Mouse (Mus musculus) forebrain, postnatal 0 days (tissue): ENCODE data around the gene Vipr2. TPM values are rescaled to one million over a fixed set of nuclear protein-coding genes. Genes with fewer than 3 reads are reported as not detected.

Experiments
- ATAC-seq: fragments of 200-750 bp; cut with Nextera tagmentation; 2 replicates; pipeline ENCODE4 v1.8.0; 2017; ENCODE audit warnings: mild to moderate bottlenecking, moderate library complexity
- DNase-seq: peaks from one replicate; pipeline ENCODE4 v3.0.0-alpha.2; 2015
- H3K27ac ChIP-seq: fragments of 300-500 bp; sonication (generic); 2 replicates; pipeline ENCODE4 v1.5.1; 2014; ENCODE audit warnings: low read depth, mild to moderate bottlenecking, antibody characterized with exemption, low read length, moderate library complexity, mixed read lengths
- H3K27me3 ChIP-seq: fragments of 300-500 bp; sonication (generic); 2 replicates; pipeline ENCODE4 v1.6.1; 2014; ENCODE audit warnings: mild to moderate bottlenecking, low read length, mixed read lengths; ENCODE audit not compliant: insufficient read depth
- H3K36me3 ChIP-seq: fragments of 300-500 bp; sonication (generic); 2 replicates; pipeline ENCODE4 v1.6.1; 2014; ENCODE audit warnings: mild to moderate bottlenecking, moderate library complexity; ENCODE audit not compliant: insufficient read depth
- H3K4me1 ChIP-seq: fragments of 300-500 bp; sonication (generic); 2 replicates; pipeline ENCODE4 v1.6.1; 2014; ENCODE audit warnings: antibody characterized with exemption; ENCODE audit not compliant: insufficient read depth
- H3K4me2 ChIP-seq: fragments of 300-500 bp; sonication (generic); 2 replicates; pipeline ENCODE4 v1.6.1; 2014; ENCODE audit warnings: low read depth, mild to moderate bottlenecking, moderate library complexity
- H3K4me3 ChIP-seq: fragments of 300-500 bp; sonication (generic); 2 replicates; pipeline ENCODE4 v1.5.1; 2014; ENCODE audit warnings: low read depth, low read length, mixed read lengths
- H3K9ac ChIP-seq: fragments of 300-500 bp; sonication (generic); 2 replicates; pipeline ENCODE4 v1.6.1; 2014; ENCODE audit warnings: mild to moderate bottlenecking
- H3K9me3 ChIP-seq: fragments of 300-500 bp; sonication (generic); 2 replicates; pipeline ENCODE4 v1.6.1; 2016; ENCODE audit warnings: low read length
- CTCF ChIP-seq: sonication (generic); IDR thresholded peaks from 2 replicates; pipeline ENCODE4 v1.5.1; 2016; ENCODE audit warnings: antibody characterized with exemption, control low read depth, low read depth
- WGBS: fragments of 180-500 bp; shearing (Covaris S2); extraction: QIAGEN DNeasy Blood & Tissue Kit; methylation state at CpG from one replicate; pipeline ENCODE4 v1.1.7; 2014; 5-methylcytosine and 5-hydroxymethylcytosine counted together
- polyA plus RNA-seq: library from polyadenylated mRNA; unstranded; fragments of >200 nt; fragmentation: Nextera tagmentation; extraction: Ambion mirVana; gene quantifications from 2 replicates; pipeline ENCODE4 v1.2.1, GENCODE M21; 2015
- total RNA-seq: library from RNA; depleted of rRNA; stranded (reverse); fragments of >200 nt; gene quantifications from 2 replicates; pipeline ENCODE4 v1.2.3, GENCODE M21; 2014

The Vipr2 gene
- total and polyA plus RNA-seq, 2 experiments from 2014 or later = 0.69 to 2.7 TPM

- Histone ChIP-seq H3K36me3 (no peaks in the 10 kb centered on the region), H3K9ac (no peak overlapping the region), H3K4me2 (no peak overlapping the region), H3K4me3 (no peak overlapping the region), H3K27ac (no peak overlapping the region), H3K4me1 (no peaks in the 10 kb centered on the region), H3K27me3 (no peaks in the 10 kb centered on the region), H3K9me3 (no peaks in the 10 kb centered on the region)
- ATAC-seq (no peak; the same call in 1 of the 2 replicates), DNase-seq (no peak)
- WGBS = 69% methylated on average over 3 of the region's 3 CpGs
- no peak for TF ChIP-seq CTCF
Measured at GRCm38 (mm10) chr12:116096361-116096904, 18.9 kb downstream of the Vipr2 start.

- ATAC-seq = no peak
- Histone ChIP-seq H3K9me3 (no peaks in the 10 kb centered on the region), H3K4me3 (no peak overlapping the region), H3K4me1 (no peaks in the 10 kb centered on the region), H3K27ac (no peak overlapping the region), H3K27me3 (no peaks in the 10 kb centered on the region), H3K36me3 (no peaks in the 10 kb centered on the region), H3K9ac (no peak overlapping the region), H3K4me2 (no peak overlapping the region)
- WGBS = 87% methylated on average over 8 of the region's 8 CpGs
- no peak for TF ChIP-seq CTCF
- no peak for DNase-seq
Measured at GRCm38 (mm10) chr12:116097166-116097565, 19.6 kb downstream of the Vipr2 start.

- Histone ChIP-seq H3K4me3 (no peak overlapping the region), H3K9me3 (no peaks in the 10 kb centered on the region), H3K27ac (no peak overlapping the region), H3K36me3 (no peaks in the 10 kb centered on the region), H3K9ac (no peak overlapping the region), H3K27me3 (no peaks in the 10 kb centered on the region), H3K4me2 (no peak overlapping the region), H3K4me1 (no peaks in the 10 kb centered on the region)
- ATAC-seq = no peak
- no peak for DNase-seq
- no peak for TF ChIP-seq CTCF
- WGBS = 92% methylated on average over 2 of the region's 2 CpGs
Measured at GRCm38 (mm10) chr12:116101945-116102344, 24.4 kb downstream of the Vipr2 start.

- Histone ChIP-seq H3K36me3 (no peaks in the 10 kb centered on the region), H3K9me3 (peaks cover 12% of the 10 kb centered on the region; the same call in 1 of the 2 replicates), H3K27me3 (no peaks in the 10 kb centered on the region), H3K27ac (no peak overlapping the region), H3K9ac (no peak overlapping the region), H3K4me1 (no peaks in the 10 kb centered on the region), H3K4me2 (no peak overlapping the region), H3K4me3 (no peak overlapping the region)
- 87% methylated on average over 9 of the region's 9 CpGs for WGBS
- TF ChIP-seq CTCF = no peak
- ATAC-seq (no peak), DNase-seq (no peak)
Measured at GRCm38 (mm10) chr12:116109451-116110353, 32.2 kb downstream of the Vipr2 start.

- Histone ChIP-seq H3K27me3 (no peaks in the 10 kb centered on the region), H3K9me3 (peaks cover 12% of the 10 kb centered on the region; the same call in 1 of the 2 replicates), H3K4me3 (no peak overlapping the region), H3K4me1 (no peaks in the 10 kb centered on the region), H3K4me2 (no peak overlapping the region), H3K9ac (no peak overlapping the region), H3K36me3 (no peaks in the 10 kb centered on the region), H3K27ac (no peak overlapping the region)
- TF ChIP-seq CTCF = no peak
- no peak for DNase-seq
- 85% methylated on average over 7 of the region's 7 CpGs for WGBS
- no peak for ATAC-seq
Measured at GRCm38 (mm10) chr12:116111007-116111694, 33.6 kb downstream of the Vipr2 start.

- Histone ChIP-seq H3K36me3 (no peaks in the 10 kb centered on the region), H3K4me2 (no peak overlapping the region), H3K9ac (no peak overlapping the region), H3K9me3 (no peaks in the 10 kb centered on the region), H3K27ac (no peak overlapping the region), H3K27me3 (no peaks in the 10 kb centered on the region), H3K4me1 (no peaks in the 10 kb centered on the region), H3K4me3 (no peak overlapping the region)
- ATAC-seq = no peak
- WGBS = 95% methylated on average over 2 of the region's 2 CpGs
- TF ChIP-seq CTCF = no peak
- DNase-seq = no peak
Measured at GRCm38 (mm10) chr12:116115781-116116180, 38.3 kb downstream of the Vipr2 start.

GRCm38 (mm10) chr12:116116455-116116854 is 38.9 kb downstream of the Vipr2 start:
- no peak for ATAC-seq
- H3K27ac ChIP-seq = no peak overlapping the region
- 90% methylated on average over 5 of the region's 5 CpGs for WGBS

More at GRCm38 (mm10) chr12:116116455-116116854, 38.9 kb downstream of the Vipr2 start:
- Histone ChIP-seq H3K4me1 (no peaks in the 10 kb centered on the region), H3K9ac (no peak overlapping the region), H3K4me2 (no peak overlapping the region), H3K36me3 (no peaks in the 10 kb centered on the region), H3K4me3 (no peak overlapping the region), H3K27me3 (no peaks in the 10 kb centered on the region), H3K9me3 (no peaks in the 10 kb centered on the region)
- no peak for TF ChIP-seq CTCF
- DNase-seq = no peak
